Mouse (Mus musculus) small intestine, adult 2 months (tissue): Measurements from ENCODE around the gene BC055324.

ENCODE experiments used
- CTCF ChIP-seq: fragments of 200-500 bp; IDR thresholded peaks from 2 replicates; pipeline ENCODE4 v1.5.1; 2012; ENCODE audit warnings: low read depth, mild to moderate bottlenecking, control low read depth, inconsistent platforms, low read length, moderate library complexity, mixed read lengths; ENCODE audit not compliant: insufficient replicate concordance, insufficient read length; ENCODE audit errors: extremely low read depth
- POLR2A ChIP-seq: fragments of 200-500 bp; IDR thresholded peaks from 2 replicates; pipeline ENCODE4 v1.6.1; 2012; ENCODE audit warnings: low read depth, mild to moderate bottlenecking, control low read depth, inconsistent platforms, low read length, moderate library complexity

DNA sequence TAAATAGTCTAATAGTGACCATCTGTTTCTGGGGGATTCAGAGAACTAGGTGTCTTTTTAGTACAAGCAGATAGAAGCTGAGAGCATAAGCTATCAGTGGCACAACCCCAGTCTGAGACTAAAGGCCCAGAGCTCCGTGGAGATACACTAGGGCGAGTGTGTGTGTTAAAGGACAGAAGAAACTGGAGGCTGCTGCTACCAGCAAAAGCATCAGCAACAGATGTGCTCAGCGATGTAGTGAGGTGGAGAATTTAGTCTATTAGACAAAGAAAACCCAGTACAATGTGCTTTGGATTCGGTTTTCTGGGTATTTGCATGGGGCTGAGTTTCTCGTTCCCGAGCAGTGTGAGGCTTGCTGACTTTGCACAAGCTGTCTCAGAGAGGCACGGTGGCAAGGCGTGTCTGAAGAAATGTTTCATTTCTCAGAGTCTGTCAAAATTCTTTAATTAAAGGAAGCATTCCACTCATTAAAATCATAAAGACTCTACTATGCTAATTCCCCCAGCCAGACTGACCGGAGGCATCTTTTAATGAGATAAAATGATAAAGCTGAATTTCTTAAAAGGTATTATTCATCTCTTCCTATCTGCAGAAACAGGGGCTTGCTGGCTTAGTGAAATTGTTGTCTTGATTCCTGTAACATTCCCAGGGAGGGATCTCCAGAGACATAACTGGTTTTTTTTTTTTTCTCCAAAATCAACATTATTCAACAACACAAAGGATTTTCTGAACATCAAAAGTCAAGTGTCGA is 46.0 kb upstream of the BC055324 start:
- TF ChIP-seq CTCF (no peak), POLR2A (no peak)
